Mouse (Mus musculus) frontal cortex, adult (tissue): Measurements from ENCODE around the gene Fam107a.

ENCODE experiments used
- ATAC-seq: cut with Nextera tagmentation; 2 replicates; pipeline ENCODE4 v1.9.2; 2017; ENCODE audit warnings: mild to moderate bottlenecking, moderate library complexity, mixed read lengths; ENCODE audit not compliant: low TSS enrichment

The Fam107a gene

DNA sequence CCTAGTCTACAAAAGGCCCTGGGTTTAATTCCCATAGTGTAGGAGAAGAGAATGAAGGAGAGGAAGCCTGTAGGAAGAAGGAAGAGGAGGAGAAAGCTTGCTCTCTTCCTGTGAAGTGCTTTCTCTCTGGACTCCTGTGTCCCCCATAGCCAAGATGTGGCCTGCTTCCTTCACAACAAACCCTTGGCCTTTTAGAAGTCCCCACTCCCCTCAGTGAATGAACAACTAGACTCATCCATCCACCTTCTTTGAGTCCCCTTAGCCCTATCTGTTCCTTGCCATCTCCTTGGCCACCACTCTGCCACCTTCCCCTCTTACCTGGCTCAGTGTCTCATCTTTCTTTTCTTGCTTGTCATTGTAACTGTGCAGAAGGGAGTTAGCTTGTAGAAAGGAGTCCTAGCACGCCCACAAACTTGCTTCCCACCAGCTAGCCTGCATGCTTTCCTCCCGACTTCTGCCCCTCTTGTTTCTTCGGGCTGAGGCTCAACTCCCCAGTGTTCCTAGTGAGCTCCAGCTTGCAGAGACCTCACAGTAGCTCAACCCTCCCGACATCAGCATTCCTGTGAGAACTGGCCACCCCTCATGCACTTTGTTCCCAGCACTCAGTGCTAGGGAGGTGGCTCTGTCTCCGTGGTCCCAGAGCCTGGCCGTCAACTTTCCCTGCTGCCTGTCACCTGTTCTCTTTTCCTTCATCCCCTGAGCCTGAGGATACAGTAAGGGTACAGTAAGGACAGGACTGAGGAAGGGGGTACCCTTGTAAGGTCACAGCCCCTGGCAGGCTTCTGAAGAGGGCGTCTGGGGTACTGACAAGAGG is 60.1 kb downstream of the Fam107a start:
- no peak for ATAC-seq

- no peak for ATAC-seq
Observed at GRCm38 (mm10) chr14:8256881-8257280, 60.9 kb downstream of the Fam107a start.

- no peak for ATAC-seq
Observed at GRCm38 (mm10) chr14:8256072-8256471, 61.8 kb downstream of the Fam107a start.

DNA sequence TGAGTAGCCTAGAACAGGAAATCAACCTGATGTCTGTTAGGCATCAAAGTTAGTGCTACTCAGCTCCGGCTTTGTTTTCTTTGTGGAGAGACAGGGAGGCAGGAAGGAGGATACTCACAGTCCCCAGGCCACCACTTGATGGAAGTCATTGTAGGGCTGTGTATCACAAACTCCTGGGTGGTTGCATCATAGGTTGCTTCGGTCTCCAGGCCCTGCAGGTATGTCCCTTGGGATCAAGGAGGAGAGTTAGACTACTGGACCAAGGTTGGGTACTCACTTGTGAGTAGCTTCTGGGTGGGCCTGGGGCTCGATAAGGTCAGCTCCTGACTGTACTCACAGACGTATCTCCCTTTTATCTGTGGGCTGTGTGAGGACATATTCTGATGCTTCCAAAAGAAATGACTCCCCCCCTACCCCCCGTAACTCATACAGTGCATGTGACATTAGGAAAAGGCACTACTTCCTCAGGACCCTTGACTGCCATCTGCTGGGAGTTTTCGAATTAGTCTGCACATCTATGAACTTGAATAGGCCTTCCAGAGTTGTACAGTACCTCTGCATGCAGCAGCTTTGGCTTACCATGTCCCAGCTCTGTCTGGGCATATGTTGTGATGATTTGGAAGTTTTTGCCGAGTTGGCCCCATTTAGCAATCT is 62.6 kb downstream of the Fam107a start:
- ATAC-seq: peak; percentile 86

DNA sequence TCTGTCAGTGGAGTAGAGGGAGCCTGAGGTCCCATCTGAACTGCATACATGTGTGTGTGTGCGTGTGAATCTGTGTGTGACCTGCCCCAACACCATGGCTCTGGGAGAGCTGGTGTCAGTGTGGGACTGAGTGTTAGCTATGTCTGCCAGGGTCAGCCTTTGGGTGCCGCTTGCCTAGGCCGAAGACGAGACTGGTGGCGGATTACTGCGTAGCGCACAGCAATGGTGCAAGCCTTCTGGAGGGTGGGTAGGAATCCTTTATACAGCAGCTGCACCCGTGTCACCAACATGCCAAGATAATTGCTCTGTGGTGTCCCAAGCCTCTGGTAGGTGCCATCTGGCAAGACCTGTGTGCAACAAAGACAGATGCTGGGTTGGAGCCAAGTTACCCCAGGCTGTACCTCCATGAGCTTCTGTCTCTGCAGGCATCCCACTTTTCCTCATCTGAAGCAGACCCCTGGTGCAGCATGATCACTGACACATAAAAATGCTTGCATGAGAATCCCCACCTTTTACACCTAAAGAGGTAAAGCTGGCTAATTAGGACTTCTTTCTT is 66.4 kb downstream of the Fam107a start:
- ATAC-seq: no peak

DNA sequence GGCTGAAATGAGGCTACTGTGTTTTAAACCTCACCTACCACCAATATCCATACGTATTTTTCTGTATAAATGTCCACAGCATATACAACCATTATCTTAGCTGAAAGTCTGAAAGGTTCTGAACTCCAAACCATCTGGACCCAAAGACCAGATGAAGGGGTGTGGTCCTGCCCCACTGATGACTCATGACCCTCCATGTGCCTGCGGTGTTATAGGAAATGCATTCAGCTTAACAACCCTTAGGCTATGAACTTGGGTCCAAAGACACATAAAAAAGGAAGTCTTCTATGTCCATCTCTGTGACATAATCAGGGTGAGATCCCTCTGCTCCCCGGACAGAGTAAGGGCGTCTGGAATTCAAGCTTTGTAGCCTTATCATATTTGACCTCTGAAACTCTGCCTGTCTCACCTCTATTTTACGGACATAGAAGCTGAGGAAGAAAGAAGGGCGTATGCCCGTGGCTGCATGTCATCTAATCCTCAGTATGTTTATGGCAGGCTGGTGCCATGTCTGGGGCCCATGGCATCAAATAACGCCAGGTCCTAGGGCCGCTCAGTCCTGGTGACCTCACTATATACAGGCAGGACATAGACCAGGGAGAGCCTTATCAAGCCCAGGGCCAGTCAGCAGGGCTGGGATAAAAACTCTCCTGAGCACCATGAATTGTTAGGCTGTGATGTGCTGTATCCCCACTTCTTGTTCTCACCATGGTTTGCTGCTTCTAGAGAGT is 67.5 kb downstream of the Fam107a start:
- no peak for ATAC-seq

DNA sequence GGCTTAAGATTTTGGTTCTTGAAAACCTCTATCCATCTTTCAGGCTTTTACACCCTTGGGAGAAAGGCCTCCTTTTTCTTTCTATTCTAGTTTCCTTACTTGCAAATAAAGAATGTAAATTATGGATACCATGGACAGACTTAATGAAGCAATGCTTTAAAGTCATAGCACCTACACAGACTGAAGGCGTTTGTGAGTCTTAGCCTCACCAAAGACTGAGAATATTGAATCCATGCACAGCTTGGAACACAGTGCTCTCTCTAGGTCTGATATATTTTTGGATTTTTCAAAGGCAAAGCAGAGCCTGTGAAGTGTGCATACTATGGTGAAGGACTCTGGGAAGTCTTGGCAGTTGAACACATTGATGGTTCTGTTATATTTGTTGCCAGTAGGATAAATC is 68.6 kb downstream of the Fam107a start:
- ATAC-seq: peak; percentile 88

DNA sequence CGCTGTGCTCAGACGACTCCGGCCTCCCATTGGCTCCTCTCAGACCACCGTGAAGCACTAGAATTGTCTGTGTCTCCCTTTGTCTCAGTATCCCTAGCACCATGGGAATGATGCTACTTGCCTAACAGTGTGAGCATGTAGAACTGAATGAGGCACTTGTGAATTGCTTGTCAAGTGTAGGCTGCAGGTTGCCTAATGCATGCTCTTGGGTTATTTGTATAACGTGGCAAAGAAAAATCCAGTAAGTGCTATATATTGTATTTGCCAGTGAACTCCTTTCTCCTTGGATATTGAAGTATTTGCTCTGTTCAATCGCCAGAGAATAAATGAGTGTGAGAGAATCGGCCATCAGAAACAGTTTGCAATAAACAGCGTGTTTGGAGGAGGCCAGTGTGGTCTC is 70.9 kb downstream of the Fam107a start:
- ATAC-seq: no peak
